Mouse (Mus musculus) thymus, postnatal 10 days (tissue): ENCODE measurements around the gene Celf2.
"Not testable (repeated sequence)": the region's sequence is repeated elsewhere in the genome, so short reads cannot be mapped to it uniquely, and the experiment has no call there.

Experiments used
- DNase-seq, 2 experiments: peaks; one replicate each; pipeline ENCODE4 v3.0.0; 2021; ENCODE audit warnings: low spot score in 2 of 2

Gene Celf2

GRCm38 (mm10) chr2:7509463-7509862 is at the start of gene Celf2:
Gene Celf2 (minus strand): TSS chr2:7509563.
- not testable (repeated sequence) for DNase-seq

DNA sequence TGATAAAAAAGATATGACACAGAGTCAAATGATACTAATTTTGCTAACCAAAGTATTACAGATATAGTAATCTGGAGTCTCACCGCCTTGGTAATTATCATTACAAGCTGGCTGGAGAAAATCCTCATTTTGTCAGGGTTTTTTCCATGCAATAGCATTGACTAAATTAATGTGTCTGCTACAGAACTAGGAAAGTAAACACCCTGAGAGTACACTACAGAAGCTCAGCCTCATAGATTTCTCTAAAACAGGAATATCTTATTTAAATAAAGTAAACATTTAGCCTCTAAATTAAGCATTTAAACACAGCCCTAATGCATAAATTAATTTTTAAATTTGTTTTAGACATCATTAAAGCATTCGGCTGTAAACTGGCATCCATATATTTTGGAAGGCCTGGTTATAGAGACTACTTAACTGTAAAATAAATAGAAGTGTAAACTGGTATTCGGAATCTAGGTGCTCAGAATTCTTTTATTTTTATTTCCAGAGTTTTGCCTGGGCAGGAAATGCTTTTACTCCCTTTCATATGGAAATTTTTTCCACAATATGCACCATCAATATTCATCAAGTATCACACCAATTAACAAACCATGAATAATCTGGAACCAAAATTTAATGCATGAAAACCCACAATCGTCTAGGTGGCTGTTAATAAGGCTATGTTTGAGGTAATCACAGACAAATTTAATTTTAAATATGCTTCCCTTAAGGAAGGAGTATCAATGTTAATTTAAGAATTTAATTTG is 46.0 kb upstream of the Celf2 start:
- no peak for DNase-seq

- no peak for DNase-seq
Observed at GRCm38 (mm10) chr2:7554601-7555000, 45.2 kb upstream of the Celf2 start.

DNA sequence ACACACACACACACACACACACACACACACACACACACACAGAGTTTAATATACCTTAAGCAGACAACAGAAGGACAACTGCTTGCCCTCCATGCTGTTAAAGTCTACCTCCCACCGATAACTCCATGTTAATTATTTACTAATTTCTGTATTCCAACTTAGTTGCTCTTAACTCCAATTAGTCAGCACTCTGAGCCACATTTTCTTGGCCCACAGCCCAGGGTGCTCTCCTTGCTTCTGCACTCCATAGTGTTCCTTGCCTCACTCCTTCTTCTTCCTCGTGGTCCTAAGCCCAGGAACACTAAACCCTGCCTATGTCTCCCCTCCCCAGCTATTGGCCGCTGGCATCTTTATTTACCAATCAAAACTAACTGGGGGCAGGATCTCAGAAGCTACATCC is 43.5 kb upstream of the Celf2 start:
- DNase-seq: no peak

DNA sequence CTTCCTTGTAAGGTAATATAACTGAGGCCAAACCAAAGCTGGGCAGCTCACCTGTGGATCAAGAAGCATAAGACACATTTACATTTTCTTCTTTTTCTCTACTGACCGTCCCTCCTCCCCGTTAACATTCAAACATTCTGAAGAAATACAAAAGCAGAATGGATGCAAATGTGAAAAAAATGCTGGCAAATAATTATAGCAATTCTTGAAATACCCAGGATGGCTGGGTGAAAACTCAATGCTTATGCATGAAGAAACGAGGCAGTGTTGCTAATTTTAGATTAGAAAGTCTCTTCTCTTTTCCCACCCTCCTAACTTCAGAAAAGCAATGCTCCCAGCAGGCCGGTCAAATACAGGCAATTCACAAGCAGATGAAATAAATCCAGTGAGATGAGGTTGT is 39.5 kb upstream of the Celf2 start:
- no peak for DNase-seq

DNA sequence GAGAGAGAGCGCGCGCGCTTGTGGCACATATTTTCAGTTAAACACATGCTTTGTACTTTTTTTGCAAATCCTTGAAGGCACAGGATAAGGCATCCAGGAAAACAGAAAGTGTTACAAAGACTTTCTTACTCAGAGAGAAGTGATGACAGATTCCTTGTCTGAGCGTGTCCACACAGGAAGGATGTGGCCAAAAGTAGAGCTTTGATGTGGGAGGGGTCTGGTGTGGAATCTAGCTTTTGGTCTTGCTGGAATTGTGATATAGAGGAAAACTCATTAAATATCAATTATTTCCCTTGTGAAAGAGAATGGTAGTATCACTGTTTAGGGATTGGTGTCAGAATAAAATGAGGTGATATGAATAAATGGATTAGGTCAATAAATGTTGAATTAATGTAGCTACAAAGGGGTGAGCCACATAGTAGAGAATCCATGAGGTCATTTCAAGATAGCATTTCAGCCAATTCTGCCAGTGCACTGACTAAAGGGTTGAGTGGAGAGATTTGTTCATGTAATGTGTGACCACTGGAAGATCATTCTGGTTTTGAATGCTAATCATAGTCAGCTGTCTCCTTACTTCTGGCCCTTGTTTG is 25.3 kb upstream of the Celf2 start:
- DNase-seq: no peak

DNA sequence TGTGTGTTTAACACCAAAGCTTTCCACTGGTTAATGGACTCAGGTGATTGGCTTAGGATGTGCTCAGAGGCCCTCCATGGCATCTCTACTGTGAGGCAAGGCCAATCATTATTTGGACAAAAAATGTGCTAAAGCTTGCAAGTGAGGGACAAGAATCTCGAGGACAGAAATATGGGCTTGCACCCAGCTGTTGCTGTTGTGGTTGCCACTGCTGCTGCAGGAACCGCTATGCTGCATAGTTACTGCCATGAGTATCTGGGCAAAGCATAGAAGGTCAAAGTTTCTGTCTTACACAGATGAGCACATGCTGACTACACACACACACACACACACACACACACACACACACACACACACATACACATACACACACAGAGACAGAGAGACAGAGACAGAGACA is 24.8 kb upstream of the Celf2 start:
- no peak for DNase-seq

- no peak for DNase-seq
Observed at GRCm38 (mm10) chr2:7531185-7531960, 22.0 kb upstream of the Celf2 start.

DNA sequence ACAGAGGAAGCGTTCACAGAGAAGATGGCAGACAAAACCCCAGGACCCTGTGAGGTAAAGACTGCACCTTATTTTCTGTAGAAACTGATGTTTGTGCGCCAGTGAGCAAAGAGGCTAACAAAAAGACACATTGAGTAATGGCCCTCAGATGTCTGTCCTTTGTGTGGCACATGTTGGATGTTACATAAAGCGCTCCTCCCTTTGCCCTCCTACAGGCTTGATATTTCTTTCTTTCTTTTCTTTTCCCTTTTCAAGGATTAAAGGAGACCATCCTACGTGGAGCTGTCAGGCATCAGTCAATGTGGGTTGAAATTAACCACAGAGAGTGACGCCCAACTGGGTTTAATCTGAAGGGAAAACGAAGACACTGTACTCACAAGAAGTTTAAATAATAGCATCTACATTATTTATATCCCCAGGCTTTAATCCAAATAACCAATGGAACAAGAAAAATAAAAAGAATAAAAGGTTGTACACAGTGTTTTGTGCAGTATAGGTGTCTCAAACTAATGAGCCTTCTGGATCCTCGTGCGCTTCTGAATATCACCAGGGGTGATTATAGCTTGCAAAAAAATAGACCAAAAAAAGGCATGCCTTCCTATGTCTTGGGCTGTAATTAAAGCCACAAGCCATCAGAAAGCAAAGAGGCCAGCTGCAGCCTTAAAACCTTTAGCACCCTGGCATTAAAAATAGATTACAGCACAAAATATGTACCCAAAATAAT is 21.3 kb upstream of the Celf2 start:
- no peak for DNase-seq

DNA sequence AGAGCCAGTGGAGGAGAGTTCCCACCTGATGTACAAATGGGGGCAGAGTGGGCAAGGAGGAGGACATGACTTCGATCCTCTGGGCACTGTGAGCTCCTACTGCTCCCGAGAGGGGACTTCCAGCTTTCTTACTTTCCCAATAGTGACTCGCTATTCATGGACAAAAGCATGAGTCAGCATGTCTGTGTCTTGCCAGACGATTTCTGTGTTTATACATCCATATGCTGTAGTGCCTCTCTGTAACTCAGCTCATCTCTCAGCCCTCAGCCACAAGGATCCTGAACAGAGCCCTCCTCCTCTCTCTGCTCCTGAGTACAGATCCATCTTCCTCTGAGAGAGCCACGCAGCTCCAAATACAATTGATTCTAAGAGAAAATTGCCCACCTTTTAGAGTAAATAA is 20.3 kb upstream of the Celf2 start:
- DNase-seq: no peak

GRCm38 (mm10) chr2:7526696-7527095 is 17.3 kb upstream of the Celf2 start:
- DNase-seq: no peak

GRCm38 (mm10) chr2:7519473-7519872 is 10.1 kb upstream of the Celf2 start:
- DNase-seq: no peak

GRCm38 (mm10) chr2:7493420-7493819 is 15.9 kb downstream of the Celf2 start:
- no peak for DNase-seq

GRCm38 (mm10) chr2:7484974-7485373 is 24.4 kb downstream of the Celf2 start:
- no peak for DNase-seq

DNA sequence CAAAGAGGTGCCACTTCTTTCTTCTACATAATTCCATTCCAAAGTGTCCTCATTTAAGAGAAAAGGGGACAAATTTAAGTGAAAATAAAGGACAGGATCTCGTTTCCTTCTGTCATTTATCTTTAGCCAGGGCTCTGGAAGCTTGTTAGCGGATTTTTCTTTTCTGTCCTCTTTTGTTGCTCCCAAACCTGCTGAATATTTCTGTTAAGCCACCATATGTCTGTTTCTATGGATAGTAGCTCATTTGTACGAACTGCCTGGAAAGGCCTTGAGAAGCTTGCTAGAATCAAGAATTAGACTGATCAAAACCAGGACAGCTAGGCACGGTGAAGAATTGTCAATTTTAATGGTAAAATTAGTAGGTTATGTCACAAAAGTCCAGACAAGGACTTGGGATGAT is 27.3 kb downstream of the Celf2 start:
- no peak for DNase-seq

GRCm38 (mm10) chr2:7460329-7461056 is 48.9 kb downstream of the Celf2 start:
- no peak for DNase-seq

GRCm38 (mm10) chr2:7438721-7439282 is 70.6 kb downstream of the Celf2 start:
- DNase-seq: no peak

GRCm38 (mm10) chr2:7426481-7426880 is 82.9 kb downstream of the Celf2 start:
- DNase-seq: no peak

- DNase-seq: no peak
Observed at GRCm38 (mm10) chr2:7400530-7400929, 108.8 kb downstream of the Celf2 start.

GRCm38 (mm10) chr2:7395935-7396334 is 113.4 kb downstream of the Celf2 start:
- no peak for DNase-seq

- DNase-seq: no peak
Observed at GRCm38 (mm10) chr2:7395473-7395872, 113.9 kb downstream of the Celf2 start.
